Mouse (Mus musculus) common myeloid progenitor, adult 5-6 weeks (primary cell): ENCODE data around the gene Fndc8. TPM values are rescaled to one million over a fixed set of nuclear protein-coding genes. Genes with fewer than 3 reads are reported as not detected.
A peak's percentile ranks its signal among the peaks of the same experiment; 100 is the strongest.

Experiments
- ATAC-seq: replicated peaks from 2 replicates; pipeline ENCODE4 v1.8.0; 2016; ENCODE audit warnings: low read depth, mild to moderate bottlenecking, moderate TSS enrichment, inconsistent platforms; ENCODE audit not compliant: poor library complexity, severe bottlenecking
- total RNA-seq: library from RNA; stranded (forward); fragments of 200-1000, 187-1606 nt; gene quantifications from 2 replicates; pipeline ENCODE4 v1.2.3, GENCODE M21; 2017

Fndc8 gene
- total RNA-seq: not detected in 2 replicates

- ATAC-seq: no peak
Observed at GRCm38 (mm10) chr11:82891936-82892335, at the start of gene Fndc8. TSS of gene Fndc8 (plus strand) at chr11:82892124.

GRCm38 (mm10) chr11:82844771-82845414 lies 47.0 kb upstream of the Fndc8 start:
- peak; percentile 4; the same call in 1 of the 2 replicates for ATAC-seq

GRCm38 (mm10) chr11:82845415-82846078 lies 46.4 kb upstream of the Fndc8 start:
- ATAC-seq: peak; percentile 75

- ATAC-seq: peak; percentile 71
Observed at GRCm38 (mm10) chr11:82846079-82846436, 45.9 kb upstream of the Fndc8 start.

GRCm38 (mm10) chr11:82846938-82847337 lies 45.0 kb upstream of the Fndc8 start:
- ATAC-seq: no peak

GRCm38 (mm10) chr11:82847571-82848000 lies 44.3 kb upstream of the Fndc8 start:
- ATAC-seq: peak; percentile 54

- ATAC-seq: no peak
Observed at GRCm38 (mm10) chr11:82850259-82850658, 41.7 kb upstream of the Fndc8 start.

- no peak for ATAC-seq
Observed at GRCm38 (mm10) chr11:82852115-82852514, 39.8 kb upstream of the Fndc8 start.

- no peak for ATAC-seq
Observed at GRCm38 (mm10) chr11:82852540-82852939, 39.4 kb upstream of the Fndc8 start.

GRCm38 (mm10) chr11:82852958-82853357 lies 39.0 kb upstream of the Fndc8 start:
- ATAC-seq: no peak

- ATAC-seq: no peak
Observed at GRCm38 (mm10) chr11:82854111-82854510, 37.8 kb upstream of the Fndc8 start.

GRCm38 (mm10) chr11:82855327-82855973 lies 36.5 kb upstream of the Fndc8 start:
- peak; percentile 50; the same call in 1 of the 2 replicates for ATAC-seq

GRCm38 (mm10) chr11:82856032-82856431 lies 35.9 kb upstream of the Fndc8 start:
- no peak for ATAC-seq

- no peak for ATAC-seq
Observed at GRCm38 (mm10) chr11:82857307-82857848, 34.5 kb upstream of the Fndc8 start.

- peak; percentile 53 for ATAC-seq
Observed at GRCm38 (mm10) chr11:82860759-82861158, 31.2 kb upstream of the Fndc8 start.

GRCm38 (mm10) chr11:82861558-82861957 lies 30.4 kb upstream of the Fndc8 start:
- no peak for ATAC-seq

- ATAC-seq: no peak
Observed at GRCm38 (mm10) chr11:82862638-82863037, 29.3 kb upstream of the Fndc8 start.

GRCm38 (mm10) chr11:82863059-82863458 lies 28.9 kb upstream of the Fndc8 start:
- ATAC-seq: no peak

- ATAC-seq: no peak
Observed at GRCm38 (mm10) chr11:82863488-82863931, 28.4 kb upstream of the Fndc8 start.

GRCm38 (mm10) chr11:82865957-82866356 lies 26.0 kb upstream of the Fndc8 start:
- no peak for ATAC-seq
